Mouse (Mus musculus): ENCODE results near the gene Tanc1. TPM values are rescaled to one million over a fixed set of nuclear protein-coding genes. Genes with fewer than 3 reads are reported as not detected.
A peak's percentile ranks its signal among the peaks of the same experiment; 100 is the strongest.

Gene Tanc1
- total RNA-seq (2015; ENCODE audit: low replicate concordance) (0.36 and 0.84 TPM in 2 replicates), total RNA-seq (2017; ENCODE audit: low replicate concordance) (0.45 and 2.7 TPM in 2 replicates)

DNA sequence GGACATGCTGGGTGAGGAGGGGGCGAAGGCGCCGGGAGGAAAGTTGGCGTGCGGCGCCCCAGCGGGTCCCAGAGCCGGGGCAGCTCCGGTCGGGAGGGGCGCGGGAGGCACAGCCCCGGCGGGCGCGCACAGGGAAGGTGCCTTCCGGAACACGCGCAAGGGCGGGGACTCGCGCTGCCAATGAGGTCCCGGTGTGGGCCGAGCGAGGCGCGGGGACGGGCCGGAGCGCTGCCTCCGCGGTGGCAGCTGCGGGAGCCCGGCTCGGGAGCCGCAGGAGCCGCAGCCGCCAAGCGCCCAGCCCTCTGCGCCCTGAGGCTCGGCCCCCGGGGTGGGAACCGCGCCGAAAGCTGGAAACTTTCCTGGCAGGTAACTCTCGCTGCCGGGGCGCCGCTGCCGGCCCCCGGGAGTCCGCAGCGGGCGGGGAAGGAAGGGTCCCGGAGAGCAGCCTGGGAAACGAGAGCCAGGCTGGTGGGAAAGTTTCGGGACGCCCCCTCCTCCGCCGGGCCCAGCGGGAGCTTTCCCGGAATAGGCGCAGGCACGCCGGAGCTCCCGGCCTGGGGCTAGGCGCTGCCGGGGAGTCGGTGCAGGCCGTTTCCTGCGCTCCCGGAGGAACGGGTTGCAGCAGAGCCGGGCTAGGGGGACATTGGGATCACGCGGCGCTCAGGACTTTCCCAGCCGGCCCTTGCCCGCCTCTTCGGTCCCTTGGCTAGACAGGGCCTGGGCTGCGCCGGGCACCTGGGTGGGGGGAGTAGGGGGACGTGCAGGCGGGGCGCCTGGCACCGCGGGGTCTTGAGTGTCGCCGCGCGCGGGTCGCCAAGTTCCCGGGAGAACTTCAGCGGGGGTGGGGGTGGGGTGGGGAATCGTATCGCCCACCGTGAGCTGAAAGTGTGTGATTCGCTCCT is at the start of gene Tanc1:
TSS of gene Tanc1 (plus strand) at position 212 of the 902 bp plus-strand sequence.
- no peak for ATAC-seq (replicated peaks; ENCODE audit: low FRiP score, poor library complexity, severe bottlenecking)

DNA sequence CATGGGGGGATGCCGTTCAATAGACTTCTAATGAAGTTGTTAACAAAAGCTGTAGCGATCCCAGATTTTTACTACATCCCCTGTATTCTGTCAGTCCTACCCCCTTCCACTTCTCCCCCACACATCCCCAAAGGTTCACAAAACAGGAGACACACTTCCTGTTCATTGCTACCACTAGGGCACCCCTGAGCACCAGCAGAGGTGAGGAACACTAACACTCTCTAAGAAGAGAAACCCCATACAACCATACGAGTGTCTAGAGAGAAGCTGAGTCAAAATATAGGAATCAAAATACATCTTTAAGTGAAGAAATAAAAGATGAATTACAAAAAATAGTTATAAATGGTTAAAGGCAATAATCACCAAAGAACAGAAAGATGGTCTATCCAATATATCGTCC is 49.6 kb upstream of the Tanc1 start:
- ATAC-seq (replicated peaks; ENCODE audit: low FRiP score, poor library complexity, severe bottlenecking): no peak

DNA sequence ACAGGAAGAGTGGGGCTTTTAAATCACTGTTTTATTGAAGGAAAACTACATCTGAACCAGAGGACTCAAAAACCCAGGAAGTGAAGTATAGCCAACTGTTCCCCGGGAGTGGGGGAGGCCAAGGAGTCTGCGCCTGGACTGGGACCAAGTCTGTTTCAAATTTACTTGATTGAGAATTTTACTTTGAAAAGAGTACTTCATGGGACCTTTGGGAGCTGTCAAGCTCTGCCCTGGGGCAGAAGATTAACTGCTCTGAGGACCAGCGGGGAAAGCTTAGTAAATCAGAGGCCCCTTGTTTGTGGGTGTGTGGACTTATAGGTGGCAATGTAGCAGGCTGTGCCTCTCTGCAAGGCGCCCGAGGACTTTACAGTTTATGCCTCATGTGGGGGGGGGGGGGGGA is 49.1 kb upstream of the Tanc1 start:
- no peak for ATAC-seq (replicated peaks; ENCODE audit: low FRiP score, poor library complexity, severe bottlenecking)

DNA sequence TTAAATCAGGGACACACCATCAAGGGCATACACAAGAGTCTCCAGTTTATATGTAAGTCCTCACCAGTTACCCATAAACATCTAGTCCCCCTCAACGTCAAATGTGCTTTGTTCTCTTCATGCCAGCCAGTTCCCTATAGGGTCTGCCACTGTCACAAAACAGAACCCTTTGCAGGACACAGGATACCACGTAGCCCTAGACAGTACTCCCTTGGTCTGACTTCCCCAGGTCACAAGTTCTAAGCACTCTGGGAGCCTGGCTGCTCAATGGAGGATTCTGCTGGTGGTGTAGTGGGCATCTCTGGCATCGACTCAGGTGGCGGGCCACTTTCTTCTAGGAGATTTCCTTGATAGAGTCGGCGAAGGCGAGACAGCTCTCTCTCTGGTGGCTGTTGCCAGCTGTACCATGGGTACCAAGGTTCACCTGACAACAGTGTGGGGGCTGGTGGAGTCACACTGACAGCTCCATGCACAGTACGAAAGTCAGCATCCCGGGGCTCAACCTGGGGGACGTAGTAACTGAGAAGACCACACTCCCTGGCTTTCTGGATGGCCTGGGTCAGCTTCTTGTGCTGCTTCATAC is 47.7 kb upstream of the Tanc1 start:
- ATAC-seq (replicated peaks; ENCODE audit: low FRiP score, poor library complexity, severe bottlenecking): peak; percentile 52

DNA sequence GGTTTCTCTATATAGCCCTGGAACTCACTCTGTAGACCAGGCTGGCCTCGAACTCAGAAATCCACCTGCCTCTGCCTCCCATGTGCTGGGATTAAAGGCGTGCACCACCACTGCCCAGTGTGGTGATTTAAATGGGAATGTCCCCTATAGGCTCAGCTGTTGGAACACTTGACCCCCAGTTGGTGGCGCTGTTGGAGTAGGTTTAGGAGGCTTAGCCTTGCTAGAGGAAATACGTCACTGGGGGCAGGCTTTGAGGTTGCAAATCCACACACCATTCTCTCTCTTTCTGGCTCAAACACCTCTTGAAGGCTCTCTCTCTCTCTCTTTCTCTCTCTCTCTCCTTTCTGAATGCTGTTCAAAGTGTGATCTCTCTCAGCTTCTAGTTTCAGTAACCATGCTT is 46.9 kb upstream of the Tanc1 start:
- ATAC-seq (replicated peaks; ENCODE audit: low FRiP score, poor library complexity, severe bottlenecking): no peak

DNA sequence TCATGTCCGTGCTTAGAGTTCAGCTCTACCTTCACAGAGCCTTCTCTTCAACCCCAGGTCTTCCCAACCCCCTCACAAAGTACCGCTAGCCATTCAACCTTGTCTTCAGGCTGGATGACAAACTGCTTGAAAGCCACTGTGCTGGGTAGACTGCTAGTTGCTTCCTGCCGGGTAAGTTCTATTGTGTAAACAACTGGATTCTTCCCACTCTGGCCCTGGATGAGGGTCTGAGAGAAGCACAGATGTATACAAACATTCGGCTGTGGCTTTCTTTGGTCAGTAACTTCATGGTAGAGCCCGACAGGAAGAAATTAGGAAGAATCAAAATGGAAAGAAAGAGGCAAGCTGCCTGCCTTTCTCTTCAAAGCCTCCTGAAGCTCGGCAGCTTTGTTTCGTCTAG is 30.9 kb upstream of the Tanc1 start:
- ATAC-seq (replicated peaks; ENCODE audit: low FRiP score, poor library complexity, severe bottlenecking): no peak

DNA sequence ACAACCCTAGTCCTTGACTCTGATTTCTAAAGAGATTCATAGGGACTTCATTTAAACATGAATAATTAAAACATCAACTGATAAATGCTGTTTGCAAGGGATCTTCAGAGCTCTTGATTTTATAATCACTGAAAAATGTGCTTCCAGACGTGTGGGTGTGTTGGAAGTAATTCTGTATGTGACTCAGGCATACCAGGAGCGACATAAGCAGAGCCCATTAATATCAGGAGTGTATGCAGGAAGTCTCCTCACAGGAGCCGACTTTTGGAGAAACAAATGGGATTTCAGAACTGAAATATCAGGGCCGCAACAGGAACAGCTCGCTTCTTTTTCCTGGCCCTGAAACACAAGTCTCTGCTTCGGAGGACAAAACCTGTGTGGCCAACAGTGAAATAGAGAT is 27.9 kb upstream of the Tanc1 start:
- ATAC-seq (replicated peaks; ENCODE audit: low FRiP score, poor library complexity, severe bottlenecking): no peak

DNA sequence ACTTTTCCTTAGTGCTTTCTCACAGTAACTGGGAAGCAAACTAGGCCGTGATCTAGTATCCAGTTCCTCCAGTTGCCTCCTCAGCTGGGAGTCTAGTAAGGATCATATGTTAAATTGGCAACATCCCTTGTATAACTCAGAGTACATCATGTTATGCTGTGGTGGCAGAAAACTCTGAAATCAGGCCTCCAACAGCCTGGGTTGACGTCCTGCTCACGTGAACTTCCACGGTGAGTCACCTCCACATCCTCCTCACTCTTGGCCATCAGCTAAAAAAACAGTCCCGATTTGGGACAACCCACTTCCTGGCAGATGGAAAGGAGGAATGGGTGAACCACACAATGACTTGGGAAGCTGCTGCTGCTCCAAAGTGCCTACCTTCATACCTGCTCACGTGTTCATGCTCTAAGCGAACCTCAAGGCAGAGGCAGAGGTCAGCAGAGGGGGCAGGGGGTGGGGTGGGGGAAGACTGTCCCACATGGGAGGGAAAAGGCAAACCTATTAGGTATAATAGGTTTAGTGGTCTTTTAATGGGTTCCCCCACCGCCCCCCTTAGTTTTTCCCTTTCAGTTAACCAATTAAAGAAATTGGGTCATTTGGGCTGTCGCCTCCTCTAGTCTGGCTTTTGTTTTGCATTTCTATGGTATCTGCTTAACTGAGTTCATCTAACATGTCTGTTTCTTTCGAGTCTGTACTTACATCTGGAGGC is 24.3 kb upstream of the Tanc1 start:
- no peak for ATAC-seq (replicated peaks; ENCODE audit: low FRiP score, poor library complexity, severe bottlenecking)

DNA sequence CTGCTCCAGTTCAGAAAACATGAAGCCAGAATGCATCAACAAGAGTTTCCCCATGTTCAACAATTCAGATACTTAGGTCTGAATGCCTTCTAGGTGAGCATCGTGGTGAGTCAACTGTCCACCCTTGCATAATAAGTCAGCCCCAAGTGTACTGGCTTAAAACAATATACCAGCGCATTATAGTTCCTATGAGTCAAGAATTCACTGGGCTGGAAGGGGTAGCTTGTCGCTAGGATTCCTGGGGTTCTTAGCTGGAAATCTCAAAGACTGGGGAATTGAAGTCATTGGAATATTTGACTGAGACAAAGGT is 23.8 kb upstream of the Tanc1 start:
- ATAC-seq (replicated peaks; ENCODE audit: low FRiP score, poor library complexity, severe bottlenecking): no peak

DNA sequence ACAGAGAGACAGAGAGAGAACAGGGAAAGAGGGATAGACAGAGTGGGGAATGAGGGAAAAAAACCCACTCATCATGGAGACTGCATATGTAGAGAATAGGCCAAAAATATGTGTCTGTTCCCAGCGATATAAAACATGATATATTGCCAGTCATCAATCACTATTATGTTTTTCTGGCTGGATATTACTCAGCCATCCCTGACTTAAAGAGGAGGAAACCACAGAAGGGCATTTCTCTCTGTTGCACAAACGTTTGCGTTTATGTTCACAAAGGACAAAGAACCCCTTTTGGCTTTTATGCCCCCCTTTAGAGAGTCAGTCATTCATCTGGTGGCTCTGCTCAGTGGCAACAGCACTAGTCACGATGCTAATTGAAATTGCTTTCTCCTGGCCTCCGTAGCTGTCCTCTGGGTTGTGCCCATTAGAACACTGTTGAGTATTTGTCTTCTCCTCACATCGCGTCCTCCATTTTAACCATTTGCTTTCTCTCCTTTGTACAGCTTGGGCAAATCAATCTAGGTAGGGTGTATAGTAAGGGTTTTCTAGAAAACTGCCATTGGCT is 18.4 kb upstream of the Tanc1 start:
- no peak for ATAC-seq (replicated peaks; ENCODE audit: low FRiP score, poor library complexity, severe bottlenecking)

DNA sequence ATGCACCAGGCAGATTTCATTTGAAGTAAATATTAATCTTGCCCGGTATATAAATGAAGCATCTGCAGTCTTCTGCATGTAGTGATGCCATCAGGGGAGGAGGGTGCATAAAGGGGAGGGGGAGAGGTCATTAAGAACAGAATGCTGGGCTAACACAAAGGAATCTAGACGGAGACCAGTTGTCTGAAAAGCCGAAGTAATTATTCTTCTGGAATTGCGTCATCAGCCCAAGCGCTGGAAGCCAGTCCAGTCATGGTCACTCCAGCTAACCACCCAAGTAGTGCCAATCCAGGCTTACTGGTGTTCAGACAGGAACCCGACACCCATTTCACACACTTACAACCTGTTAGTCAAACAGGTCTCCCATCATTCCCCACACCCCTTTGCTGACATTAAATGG is 17.7 kb upstream of the Tanc1 start:
- no peak for ATAC-seq (replicated peaks; ENCODE audit: low FRiP score, poor library complexity, severe bottlenecking)

DNA sequence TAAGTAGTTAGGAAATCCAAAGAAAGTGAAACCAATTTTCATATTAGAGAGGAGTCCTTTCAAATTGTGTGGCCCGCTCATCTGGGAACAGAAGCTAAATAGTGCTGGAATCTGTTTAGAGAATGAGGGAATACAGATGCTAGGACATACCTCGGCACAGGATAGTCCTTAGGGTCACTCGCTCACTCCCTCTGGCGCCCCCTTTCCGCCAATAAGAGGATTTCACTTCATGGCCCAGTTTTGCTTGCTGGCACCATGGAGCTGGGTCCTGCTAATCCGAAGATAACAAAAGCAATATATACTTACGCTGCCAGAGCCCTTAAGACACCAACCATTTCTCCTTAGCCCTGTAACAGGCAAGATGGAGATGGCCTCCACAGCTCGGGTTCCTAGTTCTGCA is 15.3 kb upstream of the Tanc1 start:
- no peak for ATAC-seq (replicated peaks; ENCODE audit: low FRiP score, poor library complexity, severe bottlenecking)

DNA sequence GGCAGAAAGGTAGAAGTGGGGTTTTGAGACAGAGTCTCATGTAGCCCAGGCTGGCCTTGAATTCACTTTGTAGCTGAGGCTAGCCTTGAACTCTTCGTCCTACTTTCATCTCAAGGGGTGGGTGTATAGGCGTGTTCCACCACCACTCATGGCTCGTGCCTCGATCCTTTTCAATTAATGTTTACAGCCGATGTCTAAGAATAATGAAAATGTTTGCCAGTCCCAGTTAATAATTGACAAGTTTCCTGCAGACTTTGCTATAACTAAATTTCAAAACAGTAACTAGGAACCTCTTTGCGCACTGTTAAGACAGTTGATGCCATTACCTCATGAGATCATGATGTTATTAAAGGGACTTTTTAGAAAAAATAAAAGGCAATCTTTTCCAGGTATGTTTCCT is 13.6 kb upstream of the Tanc1 start:
- ATAC-seq (replicated peaks; ENCODE audit: low FRiP score, poor library complexity, severe bottlenecking): no peak

DNA sequence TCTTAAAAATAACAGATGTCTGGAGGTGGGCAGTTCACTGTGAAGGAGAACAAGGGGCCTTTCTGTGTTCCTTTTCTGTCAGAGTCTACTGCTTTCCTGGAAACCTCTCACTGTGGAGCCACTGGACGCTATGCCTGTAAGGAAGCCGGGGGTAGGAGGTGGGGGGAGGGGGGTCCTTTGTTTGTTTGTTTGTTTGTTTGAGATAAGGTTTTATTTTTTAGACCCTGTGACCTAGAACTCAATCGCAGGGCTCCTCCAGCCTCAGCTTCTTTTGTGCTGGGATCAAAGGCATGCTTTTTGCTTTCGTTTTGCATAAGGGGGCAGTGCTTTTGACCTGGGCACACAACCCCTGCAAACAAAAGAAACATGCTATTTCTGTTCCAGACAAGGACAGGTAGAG is 12.9 kb upstream of the Tanc1 start:
- ATAC-seq (replicated peaks; ENCODE audit: low FRiP score, poor library complexity, severe bottlenecking): no peak

DNA sequence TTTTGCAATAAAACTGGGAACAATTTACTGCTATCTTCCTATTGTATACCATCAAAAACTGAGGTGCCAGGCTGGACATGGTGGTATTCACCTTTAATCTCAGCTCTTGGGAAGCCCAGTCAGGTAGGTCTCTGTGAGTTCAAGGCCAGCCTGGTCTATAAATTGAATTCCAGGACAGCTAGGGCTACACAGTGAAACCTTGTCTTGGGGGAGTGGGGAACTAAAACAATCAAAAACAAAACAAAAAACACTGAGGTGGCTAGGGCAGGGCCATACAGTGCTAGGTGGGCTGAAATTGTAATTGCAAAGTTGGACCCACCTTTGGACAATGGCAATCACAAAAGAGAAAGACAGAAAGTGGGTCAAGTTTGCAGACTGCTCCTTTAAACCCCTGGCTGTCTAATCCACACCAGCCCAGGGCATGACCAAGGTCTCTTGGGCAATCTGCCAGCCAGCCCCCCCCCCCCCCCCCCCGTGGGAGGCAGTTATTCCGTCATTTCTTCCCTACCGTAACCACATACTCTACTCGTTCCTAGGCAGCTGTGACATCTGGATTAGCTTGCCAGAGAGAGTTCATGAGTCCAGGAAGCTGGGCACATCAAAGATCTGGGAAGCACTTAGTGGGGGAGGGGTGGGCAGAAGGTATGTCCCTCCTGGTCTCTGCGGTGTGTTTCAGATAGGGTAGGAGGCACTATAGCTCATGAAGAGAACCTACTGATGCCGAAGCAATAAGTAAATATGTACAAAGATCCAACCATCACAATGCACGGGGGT is 12.3 kb upstream of the Tanc1 start:
- no peak for ATAC-seq (replicated peaks; ENCODE audit: low FRiP score, poor library complexity, severe bottlenecking)

DNA sequence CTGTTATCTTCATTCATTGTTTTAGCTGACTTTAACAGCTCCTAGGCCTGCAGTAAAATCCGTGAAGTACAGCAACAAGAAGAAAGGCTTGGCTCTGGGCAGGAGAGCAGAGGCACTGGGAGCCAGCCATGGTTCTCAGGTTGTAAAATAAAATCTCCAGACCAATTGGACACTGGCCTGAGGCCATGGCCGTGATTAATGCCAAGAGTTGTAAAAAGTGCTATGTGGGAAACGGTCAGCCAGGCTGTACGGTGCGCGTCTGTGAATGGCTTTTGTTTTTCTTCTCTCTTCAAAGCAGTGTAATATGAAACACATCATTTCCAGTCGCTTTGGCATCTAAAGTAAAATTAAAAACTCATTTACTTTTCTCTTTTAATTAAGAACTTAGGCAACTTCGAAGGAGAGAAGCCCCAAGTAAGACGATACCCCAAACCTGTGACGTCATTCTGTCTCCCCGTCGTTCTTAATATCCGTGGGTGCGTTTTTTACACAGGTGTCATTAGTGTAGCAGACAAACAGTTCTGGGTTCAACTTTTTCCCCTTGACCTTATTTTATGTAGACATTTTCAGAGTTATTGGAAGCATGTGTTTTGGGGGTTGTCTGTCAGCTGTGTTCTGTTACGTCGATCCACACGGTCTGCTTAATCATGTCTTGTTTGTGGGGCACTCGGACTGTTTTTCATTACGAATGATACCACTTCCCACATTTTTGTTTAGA is 11.6 kb upstream of the Tanc1 start:
- ATAC-seq (replicated peaks; ENCODE audit: low FRiP score, poor library complexity, severe bottlenecking): no peak

DNA sequence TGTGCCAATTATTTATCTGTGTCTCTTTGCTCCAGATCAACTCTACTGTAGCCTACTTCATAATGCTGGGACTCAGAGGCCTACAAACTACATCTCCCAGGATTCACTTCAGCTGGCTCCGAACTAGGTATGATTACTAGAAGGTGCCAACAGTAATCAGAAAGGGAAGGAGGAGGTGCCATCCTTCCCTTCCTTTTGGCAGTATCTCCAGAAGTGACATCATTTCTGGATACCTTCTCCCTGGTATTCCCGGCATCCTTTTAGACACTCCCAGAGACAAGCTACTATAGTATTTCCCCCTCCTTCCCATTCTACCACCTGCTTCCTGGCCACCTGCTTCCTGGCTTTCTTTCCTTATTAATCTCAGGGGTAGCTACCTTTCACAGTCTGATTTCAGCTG is 10.9 kb upstream of the Tanc1 start:
- ATAC-seq (replicated peaks; ENCODE audit: low FRiP score, poor library complexity, severe bottlenecking): no peak

DNA sequence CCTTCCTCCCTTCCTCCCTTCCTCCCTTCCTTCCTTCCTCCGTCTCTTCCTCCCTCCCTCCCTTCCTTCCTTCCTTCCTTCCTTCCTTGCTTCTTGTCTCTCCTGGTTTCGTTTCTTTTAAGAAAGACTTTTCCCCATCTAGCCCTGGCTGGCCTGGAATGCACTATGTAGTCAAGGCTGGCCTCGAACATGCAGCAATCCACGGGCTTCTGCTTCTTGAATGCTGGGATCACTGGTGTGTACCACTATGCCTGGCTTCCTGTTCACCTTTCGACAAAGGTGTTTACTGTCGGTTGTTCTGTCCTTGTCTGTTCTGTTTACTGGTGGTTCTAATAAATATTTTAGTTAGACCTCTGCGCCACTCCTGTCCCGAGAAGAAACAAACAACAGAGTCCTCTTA is 10.4 kb upstream of the Tanc1 start:
- no peak for ATAC-seq (replicated peaks; ENCODE audit: low FRiP score, poor library complexity, severe bottlenecking)

DNA sequence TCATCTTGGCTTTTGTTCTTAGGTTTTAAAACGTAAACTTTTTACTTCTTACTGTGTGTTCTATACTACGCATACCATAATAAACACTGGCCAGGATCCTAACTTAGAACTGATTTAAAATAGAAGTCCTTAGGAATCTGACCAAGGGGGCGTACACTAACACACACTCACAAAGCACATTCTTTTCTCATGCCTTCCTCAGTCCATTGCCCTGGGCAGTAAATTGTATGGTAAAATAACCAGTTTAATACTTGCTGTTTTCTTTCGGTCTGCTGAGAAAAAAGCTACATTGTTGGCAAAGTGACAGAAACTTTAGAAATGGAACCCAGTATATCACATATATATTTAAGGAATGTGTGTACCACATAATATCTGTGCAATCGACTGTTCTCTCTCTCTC is 2.9 kb upstream of the Tanc1 start:
- ATAC-seq (replicated peaks; ENCODE audit: low FRiP score, poor library complexity, severe bottlenecking): no peak
